Mouse (Mus musculus): Measurements from ENCODE around the gene 4930523C07Rik. TPM values are rescaled to one million over a fixed set of nuclear protein-coding genes. Genes with fewer than 3 reads are reported as not detected.

4930523C07Rik gene
- total and polyA plus RNA-seq, 2 experiments from 2014 or later: 3.3 to 3.8 TPM

GRCm38 (mm10) chr1:160053510-160054305, 9.5 kb downstream of the 4930523C07Rik start:
- H3K36me3 ChIP-seq (ENCODE audit: insufficient read depth): no peaks in the 10 kb centered on the region
- H3K9ac ChIP-seq: no peak overlapping the region
- H3K4me2 ChIP-seq (ENCODE audit: low read depth): no peak overlapping the region
- no peaks in the 10 kb centered on the region for H3K27me3 ChIP-seq (ENCODE audit: insufficient read depth, low read length)
- H3K4me1 ChIP-seq (ENCODE audit: insufficient read depth): no peaks in the 10 kb centered on the region
- no peaks in the 10 kb centered on the region for H3K9me3 ChIP-seq (ENCODE audit: low read length)
- TF ChIP-seq CTCF (IDR thresholded peaks at IDR 0.05; ENCODE audit: low read depth): no peak
- ATAC-seq: no peak
- WGBS: 86% methylated on average over 5 of the region's 5 CpGs
- H3K27ac ChIP-seq (ENCODE audit: low read depth, low read length): no peak overlapping the region
- no peak overlapping the region for H3K4me3 ChIP-seq (ENCODE audit: low read depth, low read length)
- no peak for DNase-seq

- Histone ChIP-seq H3K4me2 (ENCODE audit: low read depth) (no peak overlapping the region), H3K4me3 (ENCODE audit: low read depth, low read length) (no peak overlapping the region), H3K36me3 (ENCODE audit: insufficient read depth) (no peaks in the 10 kb centered on the region), H3K27me3 (ENCODE audit: insufficient read depth, low read length) (no peaks in the 10 kb centered on the region), H3K9ac (no peak overlapping the region), H3K27ac (ENCODE audit: low read depth, low read length) (no peak overlapping the region), H3K4me1 (ENCODE audit: insufficient read depth) (no peaks in the 10 kb centered on the region), H3K9me3 (ENCODE audit: low read length) (no peaks in the 10 kb centered on the region)
- TF ChIP-seq CTCF (IDR thresholded peaks at IDR 0.05; ENCODE audit: low read depth): no peak
- ATAC-seq (no peak), DNase-seq (no peak)
- 78% methylated on average over 5 of the region's 5 CpGs for WGBS
These were observed 10.3 kb downstream of the 4930523C07Rik start for GRCm38 (mm10) chr1:160054366-160055078.

- 69% methylated on average over 3 of the region's 3 CpGs for WGBS
- H3K4me1 ChIP-seq (ENCODE audit: insufficient read depth): no peaks in the 10 kb centered on the region
- TF ChIP-seq CTCF (IDR thresholded peaks at IDR 0.05; ENCODE audit: low read depth): no peak
These were observed 13.5 kb downstream of the 4930523C07Rik start for GRCm38 (mm10) chr1:160057657-160058056.

GRCm38 (mm10) chr1:160059908-160060307, 15.7 kb downstream of the 4930523C07Rik start:
- H3K27ac ChIP-seq (ENCODE audit: low read depth, low read length): no peak overlapping the region
- no peaks in the 10 kb centered on the region for H3K9me3 ChIP-seq (ENCODE audit: low read length)
- H3K9ac ChIP-seq: no peak overlapping the region
- 72% methylated on average over 1 of the region's 1 CpGs for WGBS
- no peak for TF ChIP-seq CTCF (IDR thresholded peaks at IDR 0.05; ENCODE audit: low read depth)
- no peak for ATAC-seq
- DNase-seq: no peak
- H3K4me1 ChIP-seq (ENCODE audit: insufficient read depth): no peaks in the 10 kb centered on the region
- H3K27me3 ChIP-seq (ENCODE audit: insufficient read depth, low read length): no peaks in the 10 kb centered on the region
- H3K4me2 ChIP-seq (ENCODE audit: low read depth): no peak overlapping the region
- no peaks in the 10 kb centered on the region for H3K36me3 ChIP-seq (ENCODE audit: insufficient read depth)
- H3K4me3 ChIP-seq (ENCODE audit: low read depth, low read length): no peak overlapping the region

More at GRCm38 (mm10) chr1:160057657-160058056, 13.5 kb downstream of the 4930523C07Rik start:
- no peak for ATAC-seq
- Histone ChIP-seq H3K27ac (ENCODE audit: low read depth, low read length) (no peak overlapping the region), H3K9me3 (ENCODE audit: low read length) (no peaks in the 10 kb centered on the region), H3K4me3 (ENCODE audit: low read depth, low read length) (no peak overlapping the region), H3K27me3 (ENCODE audit: insufficient read depth, low read length) (no peaks in the 10 kb centered on the region), H3K36me3 (ENCODE audit: insufficient read depth) (no peaks in the 10 kb centered on the region), H3K4me2 (ENCODE audit: low read depth) (no peak overlapping the region), H3K9ac (no peak overlapping the region)
- DNase-seq: no peak

GRCm38 (mm10) chr1:160060542-160060941, 16.4 kb downstream of the 4930523C07Rik start:
- Histone ChIP-seq H3K9ac (no peak overlapping the region), H3K36me3 (ENCODE audit: insufficient read depth) (no peaks in the 10 kb centered on the region), H3K27ac (ENCODE audit: low read depth, low read length) (no peak overlapping the region), H3K9me3 (ENCODE audit: low read length) (no peaks in the 10 kb centered on the region), H3K27me3 (ENCODE audit: insufficient read depth, low read length) (no peaks in the 10 kb centered on the region), H3K4me1 (ENCODE audit: insufficient read depth) (no peaks in the 10 kb centered on the region), H3K4me2 (ENCODE audit: low read depth) (no peak overlapping the region), H3K4me3 (ENCODE audit: low read depth, low read length) (no peak overlapping the region)
- no peak for TF ChIP-seq CTCF (IDR thresholded peaks at IDR 0.05; ENCODE audit: low read depth)
- ATAC-seq (no peak), DNase-seq (no peak)
- 73% methylated on average over 6 of the region's 6 CpGs for WGBS

GRCm38 (mm10) chr1:160061321-160061720, 17.1 kb downstream of the 4930523C07Rik start:
- ATAC-seq: no peak
- H3K9ac ChIP-seq: no peak overlapping the region
- 89% methylated on average over 5 of the region's 5 CpGs for WGBS

More at GRCm38 (mm10) chr1:160061321-160061720, 17.1 kb downstream of the 4930523C07Rik start:
- no peak overlapping the region for H3K4me2 ChIP-seq (ENCODE audit: low read depth)
- no peak for DNase-seq
- H3K4me3 ChIP-seq (ENCODE audit: low read depth, low read length): no peak overlapping the region
- no peaks in the 10 kb centered on the region for H3K27me3 ChIP-seq (ENCODE audit: insufficient read depth, low read length)
- no peak for TF ChIP-seq CTCF (IDR thresholded peaks at IDR 0.05; ENCODE audit: low read depth)
- no peaks in the 10 kb centered on the region for H3K4me1 ChIP-seq (ENCODE audit: insufficient read depth)
- no peaks in the 10 kb centered on the region for H3K36me3 ChIP-seq (ENCODE audit: insufficient read depth)
- H3K27ac ChIP-seq (ENCODE audit: low read depth, low read length): no peak overlapping the region
- H3K9me3 ChIP-seq (ENCODE audit: low read length): no peaks in the 10 kb centered on the region

Measured in forebrain, postnatal 0 days (tissue).